Mouse (Mus musculus) hindbrain, embryonic 10.5 days (tissue): ENCODE results near the gene Naip6. TPM values are rescaled to one million over a fixed set of nuclear protein-coding genes. Genes with fewer than 3 reads are reported as not detected.
A peak's percentile ranks its signal among the peaks of the same experiment; 100 is the strongest.
"Not testable (repeated sequence)": the region's sequence is repeated elsewhere in the genome, so short reads cannot be mapped to it uniquely, and the experiment has no call there.

Source experiments
- DNase-seq: peaks from one replicate; pipeline ENCODE4 v3.0.0-alpha.2; 2017; ENCODE audit warnings: low spot score
- H3K27ac ChIP-seq: fragments of 300-500 bp; sonication (generic); 2 replicates; pipeline ENCODE4 v1.5.1; 2016; ENCODE audit warnings: mild to moderate bottlenecking, moderate library complexity
- H3K27me3 ChIP-seq: fragments of 300-500 bp; sonication (generic); 2 replicates; pipeline ENCODE4 v1.6.1; 2016; ENCODE audit warnings: mild to moderate bottlenecking; ENCODE audit not compliant: poor library complexity, insufficient read depth, severe bottlenecking
- H3K36me3 ChIP-seq: fragments of 300-500 bp; sonication (generic); 2 replicates; pipeline ENCODE4 v1.6.1; 2016; ENCODE audit warnings: mild to moderate bottlenecking, moderate library complexity
- H3K4me1 ChIP-seq: fragments of 300-500 bp; sonication (generic); replicated peaks from 2 replicates; pipeline ENCODE4 v1.6.1; 2016; ENCODE audit warnings: mild to moderate bottlenecking
- H3K4me3 ChIP-seq: fragments of 300-500 bp; sonication (generic); 2 replicates; pipeline ENCODE4 v1.5.1; 2016; ENCODE audit warnings: mild to moderate bottlenecking, moderate library complexity
- H3K9me3 ChIP-seq: fragments of 300-500 bp; sonication (generic); 2 replicates; pipeline ENCODE4 v1.6.1; 2016; ENCODE audit warnings: mild to moderate bottlenecking, moderate library complexity
- WGBS: fragments of 180-500 bp; shearing (Covaris S2); methylation state at CpG from one replicate; pipeline ENCODE4 v1.1.7; 2016; 5-methylcytosine and 5-hydroxymethylcytosine counted together
- polyA plus RNA-seq: library from polyadenylated mRNA; unstranded; fragments of >200 nt; fragmentation: Nextera tagmentation; extraction: Ambion mirVana; gene quantifications from 2 replicates; pipeline ENCODE4 v1.2.1, GENCODE M21; 2016

Naip6 gene
- polyA plus RNA-seq, 1 experiment from 2014 or later = 0.10 TPM

DNA sequence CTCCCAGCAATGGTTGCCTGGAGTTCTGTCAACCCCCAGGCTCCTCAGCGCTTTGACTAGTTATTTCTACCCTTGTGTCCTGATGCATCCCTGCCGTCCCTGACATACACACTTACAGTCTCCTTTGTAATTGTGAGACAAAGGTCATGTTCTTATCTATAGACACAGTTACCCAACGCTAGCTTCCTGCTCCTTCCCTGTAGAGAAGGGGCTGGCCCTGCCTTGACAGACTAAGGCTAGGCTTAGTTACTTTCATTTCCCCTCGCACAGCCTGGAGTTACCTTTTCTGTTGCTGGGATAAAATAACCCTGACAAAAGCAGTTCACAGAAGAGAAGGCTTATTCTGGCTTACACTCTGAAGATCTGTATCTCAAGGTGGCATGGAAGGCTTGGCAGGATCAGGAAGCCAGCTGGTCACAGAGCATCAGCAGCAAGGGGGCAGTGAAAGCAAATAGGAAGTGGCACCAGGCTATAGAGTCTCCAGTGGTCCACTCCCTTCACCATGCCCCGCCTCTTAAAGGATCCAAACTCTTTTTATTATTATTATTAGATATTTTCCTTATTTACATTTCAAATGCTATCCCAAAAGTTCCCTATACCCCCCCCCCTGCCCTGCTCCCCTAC, 70.5 kb downstream of the Naip6 start:
- not testable (repeated sequence) for H3K27ac ChIP-seq, DNase-seq, H3K4me3 ChIP-seq, H3K9me3 ChIP-seq, H3K36me3 ChIP-seq, H3K27me3 ChIP-seq, H3K4me1 ChIP-seq
- 74% methylated on average over 5 of the region's 5 CpGs for WGBS

DNA sequence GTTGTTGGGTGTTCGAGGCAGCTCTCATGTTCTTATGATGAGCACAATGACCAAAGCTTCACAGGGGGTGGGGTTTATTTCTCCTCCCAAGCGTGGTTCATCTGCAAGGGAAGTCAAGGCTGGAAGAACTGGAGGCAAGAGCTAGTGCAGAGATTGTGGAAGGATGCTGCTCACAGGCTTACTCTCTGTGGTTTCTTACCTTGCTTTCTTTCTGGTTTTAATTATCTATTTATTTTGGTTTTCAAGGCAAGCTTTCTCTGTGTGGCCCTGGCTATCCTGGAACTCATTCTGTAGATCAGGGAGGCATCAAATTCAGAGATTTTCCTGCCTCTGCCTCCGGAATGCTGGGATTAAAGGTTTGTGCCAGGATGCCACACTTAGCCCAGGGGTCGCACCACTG, 71.3 kb downstream of the Naip6 start, which contains the start of gene Naip5:
Naip5 (minus strand) TSS at position 101 of the 400 bp plus-strand sequence.
- 84% methylated on average over 4 of the region's 4 CpGs for WGBS
- not testable (repeated sequence) for H3K36me3 ChIP-seq, H3K4me1 ChIP-seq, H3K4me3 ChIP-seq, DNase-seq, H3K9me3 ChIP-seq, H3K27ac ChIP-seq, H3K27me3 ChIP-seq

DNA sequence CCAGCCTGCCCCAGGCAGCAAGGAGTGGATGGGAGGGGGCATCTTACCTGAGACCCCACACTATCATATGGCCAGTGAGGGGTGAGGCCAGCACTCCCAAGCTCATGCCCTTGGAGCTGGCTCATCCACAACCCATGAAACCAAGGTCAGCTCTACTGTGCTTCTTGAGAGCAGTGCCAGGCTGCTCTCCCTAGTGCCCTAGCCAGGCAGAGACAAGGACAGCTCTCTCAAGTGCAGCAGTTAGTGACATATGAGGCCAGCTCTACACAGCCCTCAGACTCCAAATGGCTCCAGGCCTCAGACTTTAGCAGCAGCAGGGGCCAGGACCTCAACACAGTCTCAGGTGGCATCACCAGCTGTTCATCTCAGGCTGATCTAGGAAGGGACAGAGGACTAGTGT, 73.8 kb downstream of the Naip6 start:
- H3K27ac ChIP-seq = peak overlapping the region; percentile 12; the same call in 1 of the 2 replicates
- DNase-seq = peak; percentile 3
- H3K27me3 ChIP-seq = no peaks in the 10 kb centered on the region
- no peak overlapping the region for H3K4me3 ChIP-seq
- no peaks in the 10 kb centered on the region for H3K4me1 ChIP-seq
- no peaks in the 10 kb centered on the region for H3K36me3 ChIP-seq
- no peaks in the 10 kb centered on the region for H3K9me3 ChIP-seq

Other genes starting within 250 kb of the Naip6 start
- 19.3 and 26.2 TPM in 2 replicates for gene Bdp1, start 213.6 kb downstream of the Naip6 start, polyA plus RNA-seq
- 156 and 208 TPM in 2 replicates for gene Serf1, start 209.7 kb downstream of the Naip6 start, polyA plus RNA-seq
- 86.9 and 88.0 TPM in 2 replicates for gene Smn1, start 192.8 kb downstream of the Naip6 start, polyA plus RNA-seq
- 0.16 and 0.26 TPM in 2 replicates for gene Naip2, start 115.6 kb downstream of the Naip6 start, polyA plus RNA-seq
- gene Naip5, start 71.4 kb downstream of the Naip6 start, polyA plus RNA-seq = 0.15 and 0.16 TPM in 2 replicates
- gene Naip1, start 135.2 kb upstream of the Naip6 start, polyA plus RNA-seq = not detected in 2 replicates
- 75.0 and 92.1 TPM in 2 replicates for gene Gtf2h2, start 174.9 kb upstream of the Naip6 start, polyA plus RNA-seq
- gene Ocln, start 235.0 kb upstream of the Naip6 start, polyA plus RNA-seq = 4.4 TPM in 2 replicates